Mouse (Mus musculus) lung, postnatal 0 days (tissue): ENCODE measurements around the gene Slc22a23. TPM values are rescaled to one million over a fixed set of nuclear protein-coding genes. Genes with fewer than 3 reads are reported as not detected.

ENCODE experiments used
- ATAC-seq: fragments of 200-750 bp; cut with Nextera tagmentation; 2 replicates; pipeline ENCODE4 v1.8.0; 2017; ENCODE audit warnings: moderate library complexity
- DNase-seq: peaks from one replicate; pipeline ENCODE4 v3.0.0-alpha.2; 2016; ENCODE audit warnings: low spot score
- H3K27ac ChIP-seq: fragments of 300-500 bp; sonication (generic); 2 replicates; pipeline ENCODE4 v1.5.1; 2014; ENCODE audit warnings: antibody characterized with exemption, mild to moderate bottlenecking, low read length, mixed read lengths
- H3K27me3 ChIP-seq: fragments of 300-500 bp; sonication (generic); replicated peaks from 2 replicates; pipeline ENCODE4 v1.6.1; 2014; ENCODE audit warnings: low read length, mixed read lengths; ENCODE audit not compliant: insufficient read depth
- H3K36me3 ChIP-seq: fragments of 300-500 bp; sonication (generic); 2 replicates; pipeline ENCODE4 v1.6.1; 2014; ENCODE audit warnings: low read length, mixed read lengths; ENCODE audit not compliant: insufficient read depth
- H3K4me1 ChIP-seq: fragments of 300-500 bp; sonication (generic); 2 replicates; pipeline ENCODE4 v1.6.1; 2014; ENCODE audit warnings: antibody characterized with exemption, low read depth, low read length, mixed read lengths; ENCODE audit not compliant: insufficient read depth
- H3K4me2 ChIP-seq: fragments of 300-500 bp; sonication (generic); replicated peaks from 2 replicates; pipeline ENCODE4 v1.6.1; 2014; ENCODE audit warnings: low read depth, mild to moderate bottlenecking, low read length, moderate library complexity, mixed read lengths
- H3K4me3 ChIP-seq: fragments of 300-500 bp; sonication (generic); 2 replicates; pipeline ENCODE4 v1.5.1; 2014; ENCODE audit warnings: low read depth, low read length
- H3K9ac ChIP-seq: fragments of 300-500 bp; sonication (generic); replicated peaks from 2 replicates; pipeline ENCODE4 v1.6.1; 2014; ENCODE audit warnings: low read depth, mild to moderate bottlenecking
- H3K9me3 ChIP-seq: fragments of 300-500 bp; sonication (generic); 2 replicates; pipeline ENCODE4 v1.6.1; 2016; ENCODE audit warnings: low read length, mixed read lengths
- CTCF ChIP-seq: IDR thresholded peaks from 2 replicates; pipeline ENCODE4 v1.5.1; 2016; ENCODE audit warnings: antibody characterized with exemption, mild to moderate bottlenecking
- EP300 ChIP-seq: IDR thresholded peaks from 2 replicates; pipeline ENCODE4 v1.6.1; 2016; ENCODE audit warnings: antibody characterized with exemption, mild to moderate bottlenecking, control low read depth
- WGBS: fragments of 180-500 bp; shearing (Covaris S2); extraction: QIAGEN DNeasy Blood & Tissue Kit; methylation state at CpG from one replicate; pipeline ENCODE4 v1.1.7; 2014; 5-methylcytosine and 5-hydroxymethylcytosine counted together
- polyA plus RNA-seq: library from polyadenylated mRNA; unstranded; fragments of >200 nt; fragmentation: Nextera tagmentation; extraction: Ambion mirVana; gene quantifications from 2 replicates; pipeline ENCODE4 v1.2.1, GENCODE M21; 2015

Gene Slc22a23
- polyA plus RNA-seq, 1 experiment from 2014 or later, result 8.1 TPM

GRCm38 (mm10) chr13:34134276-34134675 is 210.7 kb downstream of the Slc22a23 start:
- no peak for DNase-seq
- TF ChIP-seq CTCF (no peak), EP300 (no peak)
- no peak overlapping the region for H3K27ac ChIP-seq
- H3K9me3 ChIP-seq, result no peaks in the 10 kb centered on the region
- H3K4me1 ChIP-seq, result 0 out of 2 replicates have a peak, but pooled peaks cover 10% of the 10 kb centered on the region
- H3K4me2 ChIP-seq, result no peak overlapping the region
- no peak for ATAC-seq
- H3K4me3 ChIP-seq, result no peak overlapping the region
- H3K36me3 ChIP-seq, result no peaks in the 10 kb centered on the region
- H3K27me3 ChIP-seq, result peaks cover 9% of the 10 kb centered on the region; the same call in 1 of the 2 replicates
- WGBS, result 78% methylated on average over 7 of the region's 7 CpGs
- no peak overlapping the region for H3K9ac ChIP-seq

- Histone ChIP-seq H3K27ac (no peak overlapping the region), H3K4me2 (0 out of 2 replicates have a peak overlapping the region, but pooled peaks have one; percentile 17), H3K36me3 (no peaks in the 10 kb centered on the region), H3K9me3 (no peaks in the 10 kb centered on the region), H3K4me1 (0 out of 2 replicates have a peak, but pooled peaks cover 10% of the 10 kb centered on the region), H3K27me3 (peaks cover 9% of the 10 kb centered on the region; the same call in 1 of the 2 replicates), H3K9ac (no peak overlapping the region), H3K4me3 (no peak overlapping the region)
- no peak for TF ChIP-seq CTCF
- TF ChIP-seq EP300, result no peak
- ATAC-seq (no peak), DNase-seq (no peak)
- WGBS, result 20% methylated on average over 15 of the region's 15 CpGs
Measured at GRCm38 (mm10) chr13:34133326-34134071, 211.5 kb downstream of the Slc22a23 start.

GRCm38 (mm10) chr13:34132875-34133274 is 212.1 kb downstream of the Slc22a23 start:
- WGBS, result 39% methylated on average over 6 of the region's 6 CpGs
- TF ChIP-seq CTCF (no peak), EP300 (no peak)
- no peak overlapping the region for H3K9ac ChIP-seq
- peaks cover 9% of the 10 kb centered on the region; the same call in 1 of the 2 replicates for H3K27me3 ChIP-seq
- H3K4me2 ChIP-seq, result no peak overlapping the region
- ATAC-seq (no peak), DNase-seq (no peak)
- H3K4me3 ChIP-seq, result no peak overlapping the region
- no peaks in the 10 kb centered on the region for H3K36me3 ChIP-seq
- H3K9me3 ChIP-seq, result no peaks in the 10 kb centered on the region
- H3K4me1 ChIP-seq, result 0 out of 2 replicates have a peak, but pooled peaks cover 10% of the 10 kb centered on the region
- H3K27ac ChIP-seq, result no peak overlapping the region

- peaks cover 9% of the 10 kb centered on the region; the same call in 1 of the 2 replicates for H3K27me3 ChIP-seq
- H3K9ac ChIP-seq, result no peak overlapping the region
- ATAC-seq, result no peak
- TF ChIP-seq EP300 (no peak), CTCF (no peak)
- H3K9me3 ChIP-seq, result no peaks in the 10 kb centered on the region
- DNase-seq, result no peak
- H3K36me3 ChIP-seq, result no peaks in the 10 kb centered on the region
- WGBS, result 17% methylated on average over 15 of the region's 15 CpGs
- 0 out of 2 replicates have a peak, but pooled peaks cover 10% of the 10 kb centered on the region for H3K4me1 ChIP-seq
- H3K27ac ChIP-seq, result no peak overlapping the region
- H3K4me2 ChIP-seq, result no peak overlapping the region
- H3K4me3 ChIP-seq, result no peak overlapping the region
Measured at GRCm38 (mm10) chr13:34132299-34132698, 212.7 kb downstream of the Slc22a23 start.

- Histone ChIP-seq H3K9me3 (no peaks in the 10 kb centered on the region), H3K4me3 (peak overlapping the region; percentile 62; the same call in 1 of the 2 replicates), H3K9ac (no peak overlapping the region), H3K4me2 (peak overlapping the region; percentile 90), H3K27ac (no peak overlapping the region), H3K27me3 (peaks cover 9% of the 10 kb centered on the region; the same call in 1 of the 2 replicates), H3K4me1 (0 out of 2 replicates have a peak, but pooled peaks cover 10% of the 10 kb centered on the region), H3K36me3 (no peaks in the 10 kb centered on the region)
- peak; percentile 39 for DNase-seq
- ATAC-seq, result 0 out of 2 replicates have a peak, but pooled peaks have one; percentile 19
- 5% methylated on average over 10 of the region's 10 CpGs for WGBS
- TF ChIP-seq CTCF (peak; percentile 40), EP300 (no peak)
Measured at GRCm38 (mm10) chr13:34131708-34132060, 213.3 kb downstream of the Slc22a23 start.

- under 1% methylated on average over 24 of the region's 24 CpGs for WGBS
- H3K27ac ChIP-seq, result 0 out of 2 replicates have a peak overlapping the region, but pooled peaks have one; percentile 32
- TF ChIP-seq EP300 (no peak), CTCF (no peak)
Measured at GRCm38 (mm10) chr13:34131011-34131707, 213.8 kb downstream of the Slc22a23 start.

More at GRCm38 (mm10) chr13:34131011-34131707, 213.8 kb downstream of the Slc22a23 start:
- peak overlapping the region; percentile 62; the same call in 1 of the 2 replicates for H3K4me3 ChIP-seq
- no peaks in the 10 kb centered on the region for H3K36me3 ChIP-seq
- no peaks in the 10 kb centered on the region for H3K9me3 ChIP-seq
- peak overlapping the region; percentile 90 for H3K4me2 ChIP-seq
- no peak overlapping the region for H3K9ac ChIP-seq
- DNase-seq, result peak; percentile 75
- peaks cover 9% of the 10 kb centered on the region; the same call in 1 of the 2 replicates for H3K27me3 ChIP-seq
- ATAC-seq, result peak; percentile 69
- H3K4me1 ChIP-seq, result 0 out of 2 replicates have a peak, but pooled peaks cover 10% of the 10 kb centered on the region
